Mouse (Mus musculus): Measurements from ENCODE around the gene Rin1. TPM values are rescaled to one million over a fixed set of nuclear protein-coding genes. Genes with fewer than 3 reads are reported as not detected.
"Not testable (repeated sequence)": the region's sequence is repeated elsewhere in the genome, so short reads cannot be mapped to it uniquely, and the experiment has no call there.

Gene Rin1
- polyA plus RNA-seq, 1 experiment from 2014 or later: 4.2 TPM

- Histone ChIP-seq H3K9me3 (replicated peaks) (no peaks in the 10 kb centered on the region), H3K4me2 (peak overlapping the region; percentile 84), H3K27me3 (peaks cover 65% of the 10 kb centered on the region), H3K9ac (peak overlapping the region; percentile 50), H3K36me3 (no peaks in the 10 kb centered on the region), H3K4me1 (peaks cover 62% of the 10 kb centered on the region), H3K27ac (peak overlapping the region; percentile 85), H3K4me3 (replicated peaks) (peak overlapping the region; percentile 55)
- under 1% methylated on average over 40 of the region's 40 CpGs for WGBS
- ATAC-seq (replicated peaks; ENCODE audit: low FRiP score): peak; percentile 85
Observed at GRCm38 (mm10) chr19:5071545-5072369, 21.5 kb downstream of the Rin1 start.

DNA sequence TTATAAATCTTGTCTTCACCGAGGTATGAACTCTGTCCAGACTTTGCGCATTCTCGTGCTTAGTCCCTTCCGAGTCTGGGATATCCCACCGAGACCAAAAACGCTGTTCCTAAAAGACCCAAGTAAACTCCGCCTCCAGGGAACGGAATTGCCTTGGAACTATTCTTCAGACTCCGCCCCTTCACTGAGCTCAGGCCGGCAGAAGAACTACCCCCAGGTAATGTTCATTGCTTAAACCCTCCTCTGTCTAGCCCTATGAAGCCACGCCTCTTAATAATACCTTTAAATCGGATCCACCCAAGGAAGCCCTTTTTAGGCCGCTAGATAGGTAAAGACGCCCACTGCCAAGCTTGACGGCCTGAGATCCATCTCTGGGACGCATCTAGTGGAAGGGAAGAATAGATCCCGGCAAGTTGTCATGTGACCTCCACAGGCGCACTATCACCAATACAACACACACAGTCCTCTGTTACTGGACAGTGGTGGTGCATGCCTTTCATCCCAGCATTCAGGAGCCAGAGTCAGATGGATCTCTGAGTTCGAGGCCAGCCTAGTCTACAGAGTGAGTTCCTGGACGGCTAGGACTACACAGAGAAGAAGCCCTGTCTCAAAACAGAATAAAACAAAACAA lies 22.2 kb downstream of the Rin1 start:
- Histone ChIP-seq H3K4me2 (peak overlapping the region; percentile 84), H3K4me3 (replicated peaks) (peak overlapping the region; percentile 55)

DNA sequence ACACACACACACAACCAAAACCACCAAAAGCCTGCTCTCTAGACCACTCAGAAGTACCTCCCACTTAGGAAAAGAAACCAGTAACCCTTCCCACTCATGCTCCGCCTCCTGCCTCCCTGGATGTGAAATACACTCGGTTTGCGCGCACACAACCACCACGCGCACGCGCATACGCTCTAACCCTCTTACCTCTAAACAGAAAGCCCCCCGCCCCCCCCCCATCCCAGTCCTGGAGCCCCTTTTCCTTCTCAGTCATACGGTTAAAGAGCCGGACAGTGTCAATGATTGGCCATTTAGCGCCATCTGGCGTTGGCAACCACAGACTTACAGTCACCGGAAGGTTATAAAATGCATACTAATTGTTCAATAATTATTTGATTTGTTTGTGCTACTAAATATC lies 22.7 kb downstream of the Rin1 start:
- WGBS: 1% methylated on average over 15 of the region's 15 CpGs
- ATAC-seq (replicated peaks; ENCODE audit: low FRiP score): no peak; the same call in 1 of the 2 replicates
- no peaks in the 10 kb centered on the region for H3K9me3 ChIP-seq (replicated peaks)
- H3K4me1 ChIP-seq: peaks cover 49% of the 10 kb centered on the region
- no peaks in the 10 kb centered on the region for H3K36me3 ChIP-seq
- H3K4me2 ChIP-seq: peak overlapping the region; percentile 84
- peak overlapping the region; percentile 85 for H3K27ac ChIP-seq
- H3K4me3 ChIP-seq (replicated peaks): peak overlapping the region; percentile 55
- no peak overlapping the region for H3K9ac ChIP-seq
- H3K27me3 ChIP-seq: peaks cover 53% of the 10 kb centered on the region

More for the DNA sequence above, 22.2 kb downstream of the Rin1 start:
- WGBS: 2% methylated on average over 20 of the region's 20 CpGs
- ATAC-seq (replicated peaks; ENCODE audit: low FRiP score): peak; percentile 12; the same call in 1 of the 2 replicates
- H3K27me3 ChIP-seq: peaks cover 58% of the 10 kb centered on the region
- peak overlapping the region; percentile 24; the same call in 1 of the 2 replicates for H3K9ac ChIP-seq
- no peaks in the 10 kb centered on the region for H3K36me3 ChIP-seq
- peak overlapping the region; percentile 85 for H3K27ac ChIP-seq
- peaks cover 54% of the 10 kb centered on the region for H3K4me1 ChIP-seq
- no peaks in the 10 kb centered on the region for H3K9me3 ChIP-seq (replicated peaks)

DNA sequence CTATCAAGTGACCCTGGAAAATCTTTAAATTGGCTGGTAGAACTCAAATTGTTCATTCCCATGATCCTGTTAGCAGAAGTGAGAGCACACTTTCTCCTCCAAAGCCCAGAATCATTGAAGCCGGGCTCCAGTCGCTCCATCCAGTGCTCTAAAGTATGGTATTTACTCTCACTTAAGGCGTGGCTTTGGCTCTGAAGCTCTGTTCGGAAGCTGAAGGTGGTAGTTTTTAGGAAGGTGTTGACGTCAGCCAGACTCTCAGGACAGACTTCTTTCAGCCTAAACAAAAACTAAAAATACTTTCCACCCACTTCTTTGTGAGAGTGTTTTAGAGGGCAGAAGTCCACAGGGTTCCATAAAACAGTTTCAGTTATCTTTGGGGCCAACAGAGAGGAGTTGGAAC lies 23.2 kb downstream of the Rin1 start:
- Histone ChIP-seq H3K4me2 (0 out of 2 replicates have a peak overlapping the region, but pooled peaks have one; percentile 84), H3K27ac (no peak overlapping the region), H3K36me3 (no peaks in the 10 kb centered on the region), H3K4me3 (replicated peaks) (no peak overlapping the region), H3K9me3 (replicated peaks) (no peaks in the 10 kb centered on the region), H3K9ac (no peak overlapping the region), H3K27me3 (peaks cover 51% of the 10 kb centered on the region), H3K4me1 (peaks cover 44% of the 10 kb centered on the region)
- no peak for ATAC-seq (replicated peaks; ENCODE audit: low FRiP score)
- 39% methylated on average over 5 of the region's 5 CpGs for WGBS

- 96% methylated on average over 1 of the region's 1 CpGs for WGBS
- H3K27me3 ChIP-seq: peaks cover 69% of the 10 kb centered on the region
Observed at GRCm38 (mm10) chr19:5079279-5079678, 29.0 kb downstream of the Rin1 start.

DNA sequence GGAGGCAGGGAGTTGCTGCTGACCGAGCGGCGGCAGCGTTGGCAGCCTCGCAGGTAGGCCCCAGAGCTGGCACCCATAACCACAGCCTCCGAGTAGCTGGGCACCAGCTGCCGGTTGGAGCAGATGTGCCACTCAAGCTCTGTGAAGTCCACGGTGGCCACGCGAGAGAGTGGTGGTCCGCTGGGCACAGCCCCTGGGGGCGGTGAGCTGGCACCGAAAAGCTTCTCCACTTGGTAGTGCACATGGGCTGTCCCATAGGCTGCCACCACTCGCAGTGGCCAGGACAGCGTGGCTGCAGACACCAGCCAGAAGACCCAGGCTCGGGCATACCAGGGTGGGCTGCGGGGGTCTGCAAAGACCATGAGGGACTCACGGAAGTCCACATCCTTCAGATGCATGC lies 31.7 kb downstream of the Rin1 start:
- Histone ChIP-seq H3K9ac (no peak overlapping the region), H3K36me3 (no peaks in the 10 kb centered on the region), H3K4me2 (no peak overlapping the region), H3K4me1 (peaks cover 13% of the 10 kb centered on the region), H3K9me3 (replicated peaks) (no peaks in the 10 kb centered on the region), H3K27ac (no peak overlapping the region), H3K4me3 (replicated peaks) (no peak overlapping the region), H3K27me3 (peaks cover 83% of the 10 kb centered on the region)
- no peak for ATAC-seq (replicated peaks; ENCODE audit: low FRiP score)
- WGBS: 61% methylated on average over 18 of the region's 18 CpGs

More at GRCm38 (mm10) chr19:5079279-5079678, 29.0 kb downstream of the Rin1 start:
- no peaks in the 10 kb centered on the region for H3K9me3 ChIP-seq (replicated peaks)
- no peak overlapping the region for H3K4me2 ChIP-seq
- no peaks in the 10 kb centered on the region for H3K36me3 ChIP-seq
- H3K27ac ChIP-seq: no peak overlapping the region
- no peaks in the 10 kb centered on the region for H3K4me1 ChIP-seq
- H3K4me3 ChIP-seq (replicated peaks): no peak overlapping the region
- no peak overlapping the region for H3K9ac ChIP-seq
- ATAC-seq (replicated peaks; ENCODE audit: low FRiP score): no peak

- no peak overlapping the region for H3K27ac ChIP-seq
- H3K4me2 ChIP-seq: no peak overlapping the region
- no peak for ATAC-seq (replicated peaks; ENCODE audit: low FRiP score)
- H3K27me3 ChIP-seq: peaks cover 83% of the 10 kb centered on the region
- H3K36me3 ChIP-seq: no peaks in the 10 kb centered on the region
- no peaks in the 10 kb centered on the region for H3K9me3 ChIP-seq (replicated peaks)
- no peak overlapping the region for H3K4me3 ChIP-seq (replicated peaks)
- no peak overlapping the region for H3K9ac ChIP-seq
- 66% methylated on average over 24 of the region's 24 CpGs for WGBS
- H3K4me1 ChIP-seq: peaks cover 17% of the 10 kb centered on the region
Observed at GRCm38 (mm10) chr19:5082596-5082995, 32.3 kb downstream of the Rin1 start.

GRCm38 (mm10) chr19:5083961-5084833 lies 33.9 kb downstream of the Rin1 start:
- no peak overlapping the region for H3K9ac ChIP-seq
- no peak overlapping the region for H3K27ac ChIP-seq
- H3K9me3 ChIP-seq (replicated peaks): no peaks in the 10 kb centered on the region
- no peak for ATAC-seq (replicated peaks; ENCODE audit: low FRiP score)
- peak overlapping the region; percentile 91; the same call in 1 of the 2 replicates for H3K4me2 ChIP-seq
- peak overlapping the region; percentile 55 for H3K4me3 ChIP-seq (replicated peaks)
- 76% methylated on average over 3 of the region's 3 CpGs for WGBS
- H3K36me3 ChIP-seq: no peaks in the 10 kb centered on the region
- H3K27me3 ChIP-seq: peaks cover 74% of the 10 kb centered on the region
- H3K4me1 ChIP-seq: peaks cover 24% of the 10 kb centered on the region

DNA sequence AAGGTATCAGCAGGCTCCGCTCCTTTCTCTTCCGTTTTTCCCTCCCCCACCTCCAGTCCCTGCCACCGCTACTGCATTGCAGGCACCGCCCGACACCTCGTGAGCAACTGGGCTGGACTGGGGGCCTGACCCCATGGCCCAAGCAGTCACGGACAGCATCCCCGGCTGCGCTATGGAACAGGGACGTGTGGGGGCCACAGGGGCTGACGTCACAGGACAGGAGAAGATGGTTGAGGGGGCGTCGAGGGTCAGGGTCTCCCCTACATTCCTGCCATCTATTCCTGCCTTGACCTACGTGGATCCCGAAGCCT lies 34.5 kb downstream of the Rin1 start:
- 4% methylated on average over 15 of the region's 15 CpGs for WGBS
- H3K9ac ChIP-seq: peak overlapping the region; percentile 39; the same call in 1 of the 2 replicates
- no peak overlapping the region for H3K27ac ChIP-seq
- peaks cover 2% of the 10 kb centered on the region; the same call in 1 of the 2 replicates for H3K36me3 ChIP-seq
- ATAC-seq (replicated peaks; ENCODE audit: low FRiP score): no peak
- H3K9me3 ChIP-seq (replicated peaks): no peaks in the 10 kb centered on the region
- peak overlapping the region; percentile 55 for H3K4me3 ChIP-seq (replicated peaks)
- H3K4me2 ChIP-seq: peak overlapping the region; percentile 91
- peaks cover 27% of the 10 kb centered on the region for H3K4me1 ChIP-seq
- peaks cover 68% of the 10 kb centered on the region for H3K27me3 ChIP-seq

GRCm38 (mm10) chr19:5085145-5085863 lies 35.0 kb downstream of the Rin1 start, which contains the start of gene Tmem151a:
Gene Tmem151a, minus strand, starts transcription at chr19:5085531.
- Histone ChIP-seq H3K9me3 (replicated peaks) (no peaks in the 10 kb centered on the region), H3K9ac (peak within 1 kb of the TSS; percentile 39; the same call in 1 of the 2 replicates), H3K4me1 (peaks cover 27% of the 10 kb centered on the region), H3K36me3 (peaks cover 6% of the 10 kb centered on the region; the same call in 1 of the 2 replicates), H3K27me3 (peaks cover 63% of the 10 kb centered on the region), H3K4me3 (replicated peaks) (peak within 1 kb of the TSS; percentile 55), H3K4me2 (peak within 1 kb of the TSS; percentile 91), H3K27ac (no peak within 1 kb of the TSS)
- WGBS: under 1% methylated on average over 65 of the region's 69 CpGs
- no peak for ATAC-seq (replicated peaks; ENCODE audit: low FRiP score)

- not testable (repeated sequence) for ATAC-seq (replicated peaks; ENCODE audit: low FRiP score); H3K9ac ChIP-seq; H3K9me3 ChIP-seq (replicated peaks); H3K27ac ChIP-seq; H3K4me2 ChIP-seq; H3K4me3 ChIP-seq (replicated peaks)
- Histone ChIP-seq H3K4me1 (peaks cover 27% of the 10 kb centered on the region), H3K27me3 (peaks cover 51% of the 10 kb centered on the region), H3K36me3 (peaks cover 19% of the 10 kb centered on the region)
- WGBS: 56% methylated on average over 4 of the region's 4 CpGs
Observed at GRCm38 (mm10) chr19:5086533-5086932, 36.3 kb downstream of the Rin1 start.

Measured in kidney, embryonic 15.5 days (tissue).